ENCODE assay signal across 26 mouse cellular contexts in genomic region chr3:99573977-99574373, GRCm38 (mm10).
A peak's percentile ranks its signal among the peaks of the same experiment; 100 is the strongest.
DNase-seq lines count a peak whose midpoint lies in the region; ATAC-seq and TF ChIP-seq lines count a peak whose summit lies in the region.
"Had no signal": no experiment of that assay in that cellular context is flagged by ENCODE, and none has a peak within 500 bp of the region (broad histone marks: within the 10 kb centered on the region; RNA-seq: fewer than 3 reads in every experiment).

No protein-coding gene starts in this region.

- no peaks in the 10 kb centered on the region for H3K9me3 ChIP-seq in embryonic facial prominence, embryonic 14.5 days (ENCODE audit: control insufficient read depth, low read length)
- H3K9me3 ChIP-seq in embryonic facial prominence, embryonic 10.5 days = no peaks in the 10 kb centered on the region
- H3K9me3 ChIP-seq in limb, embryonic 10.5 days (replicated peaks) = no peaks in the 10 kb centered on the region
- H3K9me3 ChIP-seq in limb, embryonic 13.5 days = no peaks in the 10 kb centered on the region
- H3K9me3 ChIP-seq in neural tube, embryonic 15.5 days (replicated peaks) = no peaks in the 10 kb centered on the region
- H3K9me3 ChIP-seq: embryonic facial prominence, embryonic 15.5 days; heart, embryonic 12.5 days; heart, embryonic 15.5 days; hindbrain, embryonic 10.5 days; hindbrain, embryonic 13.5 days had no signal

- ATAC-seq in embryonic facial prominence, embryonic 14.5 days (ENCODE audit: low read depth) = 0 out of 2 replicates have a peak, but pooled peaks have one; percentile 15
- ATAC-seq in limb, embryonic 13.5 days (ENCODE audit: low FRiP score, low read depth) = peak; percentile 60
- no peak for ATAC-seq in neural tube, embryonic 15.5 days (ENCODE audit: low FRiP score)
- ATAC-seq: activated CD4-positive, CD25-positive, alpha-beta regulatory T cell, adult 4 months; CD4-positive, CD25-positive, alpha-beta regulatory T cell, adult 4 months; forebrain, embryonic 14.5 days; forebrain, postnatal 0 days; hindbrain, embryonic 16.5 days; intestine, postnatal 0 days had no signal

- no peaks in the 10 kb centered on the region for H3K27me3 ChIP-seq in embryonic facial prominence, embryonic 14.5 days (replicated peaks; ENCODE audit: control insufficient read depth, insufficient read depth, low read length)
- H3K27me3 ChIP-seq in embryonic facial prominence, embryonic 10.5 days (replicated peaks; ENCODE audit: low read depth, poor library complexity, severe bottlenecking) = no peaks in the 10 kb centered on the region
- H3K27me3 ChIP-seq in limb, embryonic 10.5 days (ENCODE audit: low read depth, poor library complexity, severe bottlenecking) = no peaks in the 10 kb centered on the region
- peaks cover 3% of the 10 kb centered on the region; the same call in 1 of the 2 replicates for H3K27me3 ChIP-seq in limb, embryonic 13.5 days
- no peaks in the 10 kb centered on the region for H3K27me3 ChIP-seq in neural tube, embryonic 15.5 days (replicated peaks)
- H3K27me3 ChIP-seq: embryonic facial prominence, embryonic 15.5 days; heart, embryonic 12.5 days; heart, embryonic 15.5 days; hindbrain, embryonic 13.5 days had no signal

- 76% methylated on average over 3 of the region's 3 CpGs for WGBS in embryonic facial prominence, embryonic 14.5 days
- 87% methylated on average over 3 of the region's 3 CpGs for WGBS in embryonic facial prominence, embryonic 10.5 days
- 57% methylated on average over 3 of the region's 3 CpGs for WGBS in limb, embryonic 10.5 days
- WGBS in limb, embryonic 13.5 days = 17% methylated on average over 3 of the region's 3 CpGs
- WGBS in neural tube, embryonic 15.5 days = 79% methylated on average over 3 of the region's 3 CpGs

- no peak for TF ChIP-seq CTCF in layer of hippocampus, adult 2 months (conservative IDR thresholded peaks at IDR 0.05)

- H3K9ac ChIP-seq in embryonic facial prominence, embryonic 14.5 days (ENCODE audit: low read depth, low read length) = no peak overlapping the region
- H3K9ac ChIP-seq in limb, embryonic 13.5 days = no peak overlapping the region
- H3K9ac ChIP-seq in neural tube, embryonic 15.5 days (replicated peaks) = no peak overlapping the region
- H3K9ac ChIP-seq: embryonic facial prominence, embryonic 15.5 days; forebrain, postnatal 0 days; heart, embryonic 12.5 days; heart, embryonic 15.5 days; hindbrain, embryonic 13.5 days had no signal

- no peak overlapping the region for H3K4me2 ChIP-seq in embryonic facial prominence, embryonic 14.5 days (ENCODE audit: low read depth, low read length)
- H3K4me2 ChIP-seq in limb, embryonic 13.5 days (replicated peaks) = no peak overlapping the region
- H3K4me2 ChIP-seq in neural tube, embryonic 15.5 days = no peak overlapping the region
- H3K4me2 ChIP-seq: embryonic facial prominence, embryonic 15.5 days; heart, embryonic 12.5 days; heart, embryonic 15.5 days; hindbrain, embryonic 13.5 days had no signal

- H3K27ac ChIP-seq in embryonic facial prominence, embryonic 14.5 days (replicated peaks; ENCODE audit: low read depth, low read length) = no peak overlapping the region
- no peak overlapping the region for H3K27ac ChIP-seq in embryonic facial prominence, embryonic 10.5 days (replicated peaks)
- peak overlapping the region; percentile 30 for H3K27ac ChIP-seq in limb, embryonic 10.5 days
- H3K27ac ChIP-seq in limb, embryonic 13.5 days = peak overlapping the region; percentile 22; the same call in 1 of the 2 replicates
- H3K27ac ChIP-seq in layer of hippocampus, adult 2 months = no peak overlapping the region
- H3K27ac ChIP-seq in neural tube, embryonic 15.5 days (replicated peaks) = no peak overlapping the region
- H3K27ac ChIP-seq: embryonic facial prominence, embryonic 15.5 days; heart, embryonic 15.5 days; hindbrain, embryonic 10.5 days; hindbrain, embryonic 13.5 days had no signal

- H3K4me3 ChIP-seq in embryonic facial prominence, embryonic 14.5 days (ENCODE audit: low read depth, low read length) = no peak overlapping the region
- H3K4me3 ChIP-seq in embryonic facial prominence, embryonic 10.5 days = no peak overlapping the region
- H3K4me3 ChIP-seq in limb, embryonic 10.5 days = no peak overlapping the region
- no peak overlapping the region for H3K4me3 ChIP-seq in limb, embryonic 13.5 days
- H3K4me3 ChIP-seq in layer of hippocampus, adult 2 months = no peak overlapping the region
- H3K4me3 ChIP-seq in neural tube, embryonic 15.5 days (replicated peaks) = no peak overlapping the region
- H3K4me3 ChIP-seq: embryonic facial prominence, embryonic 15.5 days; heart, embryonic 12.5 days; heart, embryonic 15.5 days; hindbrain, embryonic 10.5 days; hindbrain, embryonic 13.5 days had no signal

- H3K36me3 ChIP-seq in embryonic facial prominence, embryonic 14.5 days (ENCODE audit: control insufficient read depth, insufficient read depth, low read length) = no peaks in the 10 kb centered on the region
- no peaks in the 10 kb centered on the region for H3K36me3 ChIP-seq in embryonic facial prominence, embryonic 10.5 days (replicated peaks)
- no peaks in the 10 kb centered on the region for H3K36me3 ChIP-seq in limb, embryonic 10.5 days
- no peaks in the 10 kb centered on the region for H3K36me3 ChIP-seq in limb, embryonic 13.5 days
- no peaks in the 10 kb centered on the region for H3K36me3 ChIP-seq in neural tube, embryonic 15.5 days
- H3K36me3 ChIP-seq: embryonic facial prominence, embryonic 15.5 days; heart, embryonic 12.5 days; heart, embryonic 15.5 days; hindbrain, embryonic 10.5 days; hindbrain, embryonic 13.5 days had no signal

- no peaks in the 10 kb centered on the region for H3K4me1 ChIP-seq in embryonic facial prominence, embryonic 14.5 days (ENCODE audit: control insufficient read depth, insufficient read depth, low read length)
- H3K4me1 ChIP-seq in embryonic facial prominence, embryonic 10.5 days = no peaks in the 10 kb centered on the region
- H3K4me1 ChIP-seq in limb, embryonic 10.5 days = peaks cover 19% of the 10 kb centered on the region
- peaks cover 16% of the 10 kb centered on the region for H3K4me1 ChIP-seq in limb, embryonic 13.5 days
- no peaks in the 10 kb centered on the region for H3K4me1 ChIP-seq in neural tube, embryonic 15.5 days
- H3K4me1 ChIP-seq: embryonic facial prominence, embryonic 15.5 days; heart, embryonic 12.5 days; heart, embryonic 15.5 days; hindbrain, embryonic 10.5 days; hindbrain, embryonic 13.5 days had no signal

- DNase-seq in embryonic facial prominence, embryonic 14.5 days (ENCODE audit: low spot score) = peak; percentile 11
- DNase-seq in embryonic facial prominence, embryonic 10.5 days (ENCODE audit: low spot score) = no peak
- DNase-seq in limb, embryonic 10.5 days (ENCODE audit: low spot score) = no peak
- no peak for DNase-seq in layer of hippocampus, adult 2 months (ENCODE audit: low spot score in 2 of 2)
- no peak for DNase-seq in left cerebral cortex, adult 11 months (ENCODE audit: low spot score)
- DNase-seq: adrenal gland, postnatal 14 days; cerebellum, adult 11 months; cerebellum, adult 9-11 months; cerebellum, postnatal 25 days; forebrain, postnatal 0 days; gastrocnemius, postnatal 25 days; heart, adult 18-20 months; heart, postnatal 10 days; heart, postnatal 36 days had no signal

Comparison
In these comparisons a context has a peak if more than half of its experiments do, and no peak if none do; other contexts are left out.
1. H3K27ac ChIP-seq: peak in limb, embryonic 10.5 days (single experiment) and limb, embryonic 13.5 days (single experiment); none in embryonic facial prominence, embryonic 14.5 days (single experiment), embryonic facial prominence, embryonic 10.5 days (single experiment), layer of hippocampus, adult 2 months (single experiment) and neural tube, embryonic 15.5 days (single experiment).